Comparison of ENCODE assay signal across 23 mouse cellular contexts in the genomic region with DNA sequence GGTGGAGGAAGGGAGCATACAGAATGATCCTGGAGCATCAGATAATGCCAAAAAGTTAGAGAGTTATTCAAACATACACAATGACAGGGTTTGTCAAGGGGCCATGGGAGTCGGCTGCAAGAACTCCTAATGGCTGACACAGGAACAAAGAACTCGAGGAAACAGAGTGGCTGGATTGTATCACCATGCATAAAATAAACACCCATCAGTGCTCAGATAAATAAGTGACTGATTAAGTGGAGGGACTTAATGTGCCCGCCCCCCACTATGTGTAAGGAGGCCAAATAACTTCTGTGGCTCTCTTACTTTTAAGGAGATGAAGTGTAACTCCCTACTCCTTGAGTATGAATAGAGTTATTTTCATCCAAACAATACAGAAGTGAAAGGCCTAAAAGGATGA.
DNase-seq lines count a peak whose midpoint lies in the region; ATAC-seq and TF ChIP-seq lines count a peak whose summit lies in the region.
"Had no signal": no experiment of that assay in that cellular context is flagged by ENCODE, and none has a peak within 500 bp of the region (broad histone marks: within the 10 kb centered on the region; RNA-seq: fewer than 3 reads in every experiment).

No protein-coding gene starts in this region.

- peak; percentile 4 for DNase-seq in kidney, postnatal 0 days (ENCODE audit: low spot score)
- DNase-seq in lung, postnatal 0 days (ENCODE audit: low spot score): peak; percentile 20
- DNase-seq in lung, adult 2 months: no peak
- peak; percentile 5 for DNase-seq in lung, postnatal 36 days
- DNase-seq in stomach, postnatal 0 days (ENCODE audit: low spot score): no peak
- no peak for DNase-seq in c-Kit-positive CD71-positive TER-119-positive erythroid progenitor cells, embryonic 14.5 days (ENCODE audit: low spot score)
- no peak for DNase-seq in frontal cortex, adult 2 months (ENCODE audit: extremely low spot score in 1 of 2, low spot score in 1 of 2)
- DNase-seq: adrenal gland, adult 8-10 months; adrenal gland, postnatal 36 days; B cell, adult 2 months; cerebellum, adult 11-12 months; cerebellum, adult 9-11 months; cerebellum, postnatal 36 days; gastrocnemius, postnatal 36 days; heart, adult 11 months; heart, postnatal 36 days had no signal

- H3K9ac ChIP-seq in kidney, postnatal 0 days (ENCODE audit: low read depth, low read length): no peak overlapping the region
- no peak overlapping the region for H3K9ac ChIP-seq in kidney, embryonic 16.5 days (replicated peaks; ENCODE audit: low read length)
- H3K9ac ChIP-seq in lung, postnatal 0 days (replicated peaks; ENCODE audit: low read depth): no peak overlapping the region
- no peak overlapping the region for H3K9ac ChIP-seq in stomach, postnatal 0 days (ENCODE audit: low read length)
- H3K9ac ChIP-seq: embryonic facial prominence, embryonic 13.5 days; heart, embryonic 13.5 days; hindbrain, embryonic 13.5 days had no signal

- WGBS in kidney, postnatal 0 days: 32% methylated on average over 3 of the region's 3 CpGs
- 42% methylated on average over 3 of the region's 3 CpGs for WGBS in kidney, embryonic 16.5 days
- 6% methylated on average over 3 of the region's 3 CpGs for WGBS in lung, postnatal 0 days
- WGBS in lung, adult 2 months: 12% methylated on average over 3 of the region's 3 CpGs
- 5% methylated on average over 3 of the region's 3 CpGs for WGBS in stomach, postnatal 0 days

- no peaks in the 10 kb centered on the region for H3K9me3 ChIP-seq in kidney, postnatal 0 days (replicated peaks; ENCODE audit: low read length)
- H3K9me3 ChIP-seq in kidney, embryonic 16.5 days (ENCODE audit: low read length): 0 out of 2 replicates have a peak, but pooled peaks cover 2% of the 10 kb centered on the region
- no peaks in the 10 kb centered on the region for H3K9me3 ChIP-seq in lung, postnatal 0 days (ENCODE audit: low read length)
- no peaks in the 10 kb centered on the region for H3K9me3 ChIP-seq in stomach, postnatal 0 days (ENCODE audit: control insufficient read depth, low read length)
- H3K9me3 ChIP-seq: hindbrain, embryonic 13.5 days had no signal

- H3K36me3 ChIP-seq in kidney, postnatal 0 days (ENCODE audit: insufficient read depth, low read length): no peaks in the 10 kb centered on the region
- H3K36me3 ChIP-seq in kidney, embryonic 16.5 days (ENCODE audit: insufficient read depth, low read length): no peaks in the 10 kb centered on the region
- no peaks in the 10 kb centered on the region for H3K36me3 ChIP-seq in lung, postnatal 0 days (ENCODE audit: insufficient read depth, low read length)
- H3K36me3 ChIP-seq in stomach, postnatal 0 days (ENCODE audit: control insufficient read depth, insufficient read depth, low read length): no peaks in the 10 kb centered on the region
- H3K36me3 ChIP-seq: embryonic facial prominence, embryonic 13.5 days; G1E; heart, embryonic 13.5 days; hindbrain, embryonic 13.5 days had no signal

- no peak overlapping the region for H3K4me2 ChIP-seq in kidney, postnatal 0 days (ENCODE audit: low read length)
- no peak overlapping the region for H3K4me2 ChIP-seq in kidney, embryonic 16.5 days (replicated peaks; ENCODE audit: low read depth, low read length)
- no peak overlapping the region for H3K4me2 ChIP-seq in lung, postnatal 0 days (replicated peaks; ENCODE audit: low read depth, low read length)
- no peak overlapping the region for H3K4me2 ChIP-seq in stomach, postnatal 0 days (replicated peaks; ENCODE audit: low read depth)
- H3K4me2 ChIP-seq: embryonic facial prominence, embryonic 13.5 days; heart, embryonic 13.5 days; hindbrain, embryonic 13.5 days had no signal

- H3K4me1 ChIP-seq in kidney, postnatal 0 days (replicated peaks; ENCODE audit: insufficient read depth, low read length): no peaks in the 10 kb centered on the region
- no peaks in the 10 kb centered on the region for H3K4me1 ChIP-seq in kidney, embryonic 16.5 days (ENCODE audit: insufficient read depth, low read length)
- no peaks in the 10 kb centered on the region for H3K4me1 ChIP-seq in lung, postnatal 0 days (ENCODE audit: insufficient read depth, low read depth, low read length)
- no peaks in the 10 kb centered on the region for H3K4me1 ChIP-seq in lung, adult 2 months (ENCODE audit: control insufficient read depth, insufficient read depth, low read length)
- no peaks in the 10 kb centered on the region for H3K4me1 ChIP-seq in stomach, postnatal 0 days (replicated peaks; ENCODE audit: control insufficient read depth, insufficient read depth)
- H3K4me1 ChIP-seq: embryonic facial prominence, embryonic 13.5 days; heart, embryonic 13.5 days; hindbrain, embryonic 13.5 days had no signal

- no peak overlapping the region for H3K4me3 ChIP-seq in kidney, postnatal 0 days (replicated peaks; ENCODE audit: low read depth, low read length)
- H3K4me3 ChIP-seq in kidney, embryonic 16.5 days (ENCODE audit: low read length): no peak overlapping the region
- no peak overlapping the region for H3K4me3 ChIP-seq in lung, postnatal 0 days (ENCODE audit: low read depth, low read length)
- H3K4me3 ChIP-seq in lung, adult 2 months (replicated peaks; ENCODE audit: extremely low read depth, low read depth, low read length): no peak overlapping the region
- no peak overlapping the region for H3K4me3 ChIP-seq in stomach, postnatal 0 days (ENCODE audit: low read depth, low read length)
- H3K4me3 ChIP-seq: embryonic facial prominence, embryonic 13.5 days; heart, embryonic 13.5 days; hindbrain, embryonic 13.5 days had no signal

- TF ChIP-seq CTCF in kidney, postnatal 0 days (IDR thresholded peaks at IDR 0.05; ENCODE audit: low read depth): no peak
- TF ChIP-seq CTCF in lung, postnatal 0 days (IDR thresholded peaks at IDR 0.05): no peak
- no peak for TF ChIP-seq CTCF in lung, adult 2 months (IDR thresholded peaks at IDR 0.05; ENCODE audit: insufficient read depth, low read length)
- TF ChIP-seq CTCF in stomach, postnatal 0 days (IDR thresholded peaks at IDR 0.05; ENCODE audit: low read depth): no peak

- H3K27ac ChIP-seq in kidney, postnatal 0 days: no peak overlapping the region
- no peak overlapping the region for H3K27ac ChIP-seq in kidney, embryonic 16.5 days (ENCODE audit: low read length)
- no peak overlapping the region for H3K27ac ChIP-seq in lung, postnatal 0 days (ENCODE audit: low read length)
- peak overlapping the region; percentile 61; the same call in 1 of the 2 replicates for H3K27ac ChIP-seq in stomach, postnatal 0 days (replicated peaks)
- H3K27ac ChIP-seq: embryonic facial prominence, embryonic 13.5 days; heart, embryonic 13.5 days; hindbrain, embryonic 13.5 days had no signal

- no peak for TF ChIP-seq EP300 in lung, postnatal 0 days (IDR thresholded peaks at IDR 0.05)
- TF ChIP-seq EP300 in stomach, postnatal 0 days (optimal IDR thresholded peaks at IDR 0.05): peak; percentile 38

- H3K27me3 ChIP-seq in kidney, postnatal 0 days (ENCODE audit: insufficient read depth, low read length): no peaks in the 10 kb centered on the region
- H3K27me3 ChIP-seq in kidney, embryonic 16.5 days (ENCODE audit: insufficient read depth, low read length): no peaks in the 10 kb centered on the region
- no peaks in the 10 kb centered on the region for H3K27me3 ChIP-seq in lung, postnatal 0 days (replicated peaks; ENCODE audit: insufficient read depth, low read length)
- H3K27me3 ChIP-seq in stomach, postnatal 0 days (ENCODE audit: control insufficient read depth, insufficient read depth, low read length): no peaks in the 10 kb centered on the region
- H3K27me3 ChIP-seq: embryonic facial prominence, embryonic 13.5 days; heart, embryonic 13.5 days; hindbrain, embryonic 13.5 days had no signal

- no peak for TF ChIP-seq POLR2A in lung, adult 2 months (IDR thresholded peaks at IDR 0.05; ENCODE audit: borderline replicate concordance, extremely low read depth, low read depth, low read length)

- no peak for ATAC-seq in kidney, postnatal 0 days (replicated peaks; ENCODE audit: low FRiP score, low read depth)
- ATAC-seq in kidney, embryonic 16.5 days (ENCODE audit: low FRiP score, low TSS enrichment): no peak
- ATAC-seq in lung, postnatal 0 days: peak; percentile 47
- ATAC-seq in stomach, postnatal 0 days (ENCODE audit: low FRiP score, low TSS enrichment): peak; percentile 65; the same call in 1 of the 2 replicates
- ATAC-seq: CD4-positive, CD25-positive, alpha-beta regulatory T cell, adult 4 months; forebrain, embryonic 14.5 days had no signal

Comparison
In these comparisons a context has a peak if more than half of its experiments do, and no peak if none do; other contexts are left out.
1. DNase-seq: peak in kidney, postnatal 0 days (single experiment), lung, postnatal 0 days (single experiment) and lung, postnatal 36 days (single experiment); none in lung, adult 2 months (single experiment), stomach, postnatal 0 days (single experiment), c-Kit-positive CD71-positive TER-119-positive erythroid progenitor cells, embryonic 14.5 days (single experiment) and frontal cortex, adult 2 months (0 of 2).
2. ATAC-seq: peak in lung, postnatal 0 days (single experiment) and stomach, postnatal 0 days (single experiment); none in kidney, postnatal 0 days (single experiment) and kidney, embryonic 16.5 days (single experiment).